Mouse (Mus musculus): Measurements from ENCODE around the gene Gas2l3. TPM values are rescaled to one million over a fixed set of nuclear protein-coding genes. Genes with fewer than 3 reads are reported as not detected.
A peak's percentile ranks its signal among the peaks of the same experiment; 100 is the strongest.

Gas2l3 gene
- polyA plus RNA-seq, 1 experiment from 2014 or later: 6.0 TPM

DNA sequence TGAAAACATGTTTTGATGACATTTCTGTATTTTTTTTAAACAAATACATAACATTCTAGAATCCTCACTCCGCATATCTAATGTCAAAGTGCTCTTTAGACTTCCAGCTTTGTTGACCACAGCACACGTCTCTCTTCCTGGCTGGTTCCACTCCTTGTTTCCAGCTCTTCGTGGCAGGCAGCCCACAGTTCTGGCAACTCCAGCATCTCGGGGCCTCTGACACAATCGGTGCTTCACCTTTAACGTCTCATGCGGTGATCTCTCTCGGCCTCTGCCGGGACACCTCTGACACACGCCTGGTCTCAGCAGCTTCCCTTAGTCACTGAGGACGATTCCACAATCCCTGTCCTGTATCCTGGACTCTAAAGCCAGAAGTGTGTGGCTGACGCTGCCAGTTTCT is 5.8 kb downstream of the Gas2l3 start:
- Histone ChIP-seq H3K27ac (replicated peaks; ENCODE audit: low read depth, low read length) (no peak overlapping the region), H3K9me3 (ENCODE audit: control insufficient read depth, low read length) (no peaks in the 10 kb centered on the region), H3K4me3 (replicated peaks; ENCODE audit: low read depth, low read length) (no peak overlapping the region), H3K27me3 (ENCODE audit: control insufficient read depth, insufficient read depth, low read length) (peaks cover 52% of the 10 kb centered on the region), H3K36me3 (ENCODE audit: control insufficient read depth, insufficient read depth, low read length) (no peaks in the 10 kb centered on the region), H3K4me1 (ENCODE audit: control insufficient read depth, insufficient read depth, low read length) (0 out of 2 replicates have a peak, but pooled peaks cover 4% of the 10 kb centered on the region), H3K4me2 (ENCODE audit: low read length) (no peak overlapping the region), H3K9ac (replicated peaks; ENCODE audit: low read length) (no peak overlapping the region)
- DNase-seq: no peak
- WGBS: 80% methylated on average over 12 of the region's 12 CpGs
- ATAC-seq (ENCODE audit: low FRiP score, low TSS enrichment): no peak

GRCm38 (mm10) chr10:89437472-89437871 is 6.3 kb downstream of the Gas2l3 start:
- 0 out of 2 replicates have a peak, but pooled peaks cover 4% of the 10 kb centered on the region for H3K4me1 ChIP-seq (ENCODE audit: control insufficient read depth, insufficient read depth, low read length)
- H3K4me3 ChIP-seq (replicated peaks; ENCODE audit: low read depth, low read length): no peak overlapping the region
- H3K36me3 ChIP-seq (ENCODE audit: control insufficient read depth, insufficient read depth, low read length): no peaks in the 10 kb centered on the region
- no peak for DNase-seq
- no peaks in the 10 kb centered on the region for H3K9me3 ChIP-seq (ENCODE audit: control insufficient read depth, low read length)
- H3K9ac ChIP-seq (replicated peaks; ENCODE audit: low read length): no peak overlapping the region
- WGBS: 43% methylated on average over 9 of the region's 9 CpGs
- no peak overlapping the region for H3K4me2 ChIP-seq (ENCODE audit: low read length)
- ATAC-seq (ENCODE audit: low FRiP score, low TSS enrichment): no peak
- peaks cover 56% of the 10 kb centered on the region for H3K27me3 ChIP-seq (ENCODE audit: control insufficient read depth, insufficient read depth, low read length)
- no peak overlapping the region for H3K27ac ChIP-seq (replicated peaks; ENCODE audit: low read depth, low read length)

DNA sequence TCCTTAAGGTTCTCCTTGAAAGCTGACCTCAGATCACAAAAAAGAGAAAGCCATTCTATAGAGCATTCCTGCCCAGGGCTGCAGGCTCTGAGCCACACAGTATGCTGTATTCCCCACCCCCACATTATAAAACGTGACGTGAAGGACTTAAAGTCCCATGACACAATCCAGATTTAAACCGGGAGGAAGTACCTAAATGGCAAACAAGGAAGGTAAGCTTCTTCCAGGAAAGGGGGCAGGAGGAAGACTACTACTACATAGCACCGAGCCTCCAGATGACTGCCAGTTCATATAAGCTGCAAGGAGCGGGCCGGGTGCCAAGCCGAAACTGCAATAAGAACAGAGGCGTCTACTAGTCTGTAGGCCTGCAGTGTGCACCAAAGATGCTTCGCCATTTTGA is 7.8 kb downstream of the Gas2l3 start:
- no peak overlapping the region for H3K27ac ChIP-seq (replicated peaks; ENCODE audit: low read depth, low read length)
- H3K27me3 ChIP-seq (ENCODE audit: control insufficient read depth, insufficient read depth, low read length): peaks cover 52% of the 10 kb centered on the region
- WGBS: 45% methylated on average over 9 of the region's 9 CpGs
- no peak overlapping the region for H3K4me3 ChIP-seq (replicated peaks; ENCODE audit: low read depth, low read length)
- H3K9me3 ChIP-seq (ENCODE audit: control insufficient read depth, low read length): no peaks in the 10 kb centered on the region
- DNase-seq (peak; percentile 49), ATAC-seq (ENCODE audit: low FRiP score, low TSS enrichment) (no peak)
- H3K4me2 ChIP-seq (ENCODE audit: low read length): no peak overlapping the region
- H3K4me1 ChIP-seq (ENCODE audit: control insufficient read depth, insufficient read depth, low read length): 0 out of 2 replicates have a peak, but pooled peaks cover 4% of the 10 kb centered on the region
- no peaks in the 10 kb centered on the region for H3K36me3 ChIP-seq (ENCODE audit: control insufficient read depth, insufficient read depth, low read length)
- no peak overlapping the region for H3K9ac ChIP-seq (replicated peaks; ENCODE audit: low read length)

GRCm38 (mm10) chr10:89435413-89435812 is 8.4 kb downstream of the Gas2l3 start:
- H3K4me3 ChIP-seq (replicated peaks; ENCODE audit: low read depth, low read length): no peak overlapping the region

DNA sequence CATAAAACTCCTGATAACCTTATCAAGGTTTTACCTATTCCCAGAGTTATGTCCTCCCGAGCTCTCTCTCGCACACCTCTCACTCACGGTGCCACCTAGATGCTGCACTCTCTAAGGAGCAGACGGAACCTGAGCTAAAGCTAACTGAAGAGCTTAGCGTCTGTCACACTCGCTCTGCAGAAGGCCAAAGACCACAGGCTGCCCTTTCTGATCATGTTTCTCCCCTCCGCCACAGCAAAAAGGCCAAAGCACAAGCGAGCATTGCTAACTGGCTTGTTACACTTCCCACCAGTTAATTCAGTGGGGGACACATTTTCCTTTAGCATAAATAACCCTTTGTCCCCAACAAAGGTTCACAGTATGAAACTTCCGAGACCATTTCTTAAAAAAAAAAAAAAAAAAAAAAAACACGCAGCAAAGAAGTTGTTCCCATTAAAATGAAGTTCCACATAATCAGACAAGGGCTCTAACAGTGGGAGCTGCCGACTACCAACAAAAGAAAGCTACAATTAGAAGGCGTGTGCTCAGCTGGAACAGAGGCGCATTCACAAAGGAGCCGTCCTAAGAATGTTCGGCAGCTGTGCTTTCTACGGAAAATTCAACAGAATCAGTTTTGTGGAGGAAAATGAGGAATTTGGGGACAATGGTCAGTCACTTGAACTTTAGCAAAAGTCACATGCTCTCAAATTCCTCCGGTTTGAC is 9.1 kb downstream of the Gas2l3 start:
- DNase-seq: peak; percentile 65
- Histone ChIP-seq H3K9ac (replicated peaks; ENCODE audit: low read length) (no peak overlapping the region), H3K27me3 (ENCODE audit: control insufficient read depth, insufficient read depth, low read length) (peaks cover 56% of the 10 kb centered on the region), H3K4me1 (ENCODE audit: control insufficient read depth, insufficient read depth, low read length) (0 out of 2 replicates have a peak, but pooled peaks cover 4% of the 10 kb centered on the region), H3K27ac (replicated peaks; ENCODE audit: low read depth, low read length) (no peak overlapping the region), H3K4me2 (ENCODE audit: low read length) (peak overlapping the region; percentile 46), H3K9me3 (ENCODE audit: control insufficient read depth, low read length) (no peaks in the 10 kb centered on the region), H3K4me3 (replicated peaks; ENCODE audit: low read depth, low read length) (peak overlapping the region; percentile 20; the same call in 1 of the 2 replicates), H3K36me3 (ENCODE audit: control insufficient read depth, insufficient read depth, low read length) (no peaks in the 10 kb centered on the region)
- ATAC-seq (ENCODE audit: low FRiP score, low TSS enrichment): no peak; the same call in 1 of the 2 replicates
- WGBS: 4% methylated on average over 17 of the region's 17 CpGs

More at GRCm38 (mm10) chr10:89435413-89435812, 8.4 kb downstream of the Gas2l3 start:
- Histone ChIP-seq H3K4me1 (ENCODE audit: control insufficient read depth, insufficient read depth, low read length) (0 out of 2 replicates have a peak, but pooled peaks cover 4% of the 10 kb centered on the region), H3K9ac (replicated peaks; ENCODE audit: low read length) (no peak overlapping the region), H3K27me3 (ENCODE audit: control insufficient read depth, insufficient read depth, low read length) (peaks cover 53% of the 10 kb centered on the region), H3K4me2 (ENCODE audit: low read length) (peak overlapping the region; percentile 46), H3K9me3 (ENCODE audit: control insufficient read depth, low read length) (no peaks in the 10 kb centered on the region), H3K27ac (replicated peaks; ENCODE audit: low read depth, low read length) (no peak overlapping the region), H3K36me3 (ENCODE audit: control insufficient read depth, insufficient read depth, low read length) (no peaks in the 10 kb centered on the region)
- ATAC-seq (ENCODE audit: low FRiP score, low TSS enrichment): peak; percentile 17; the same call in 1 of the 2 replicates
- 29% methylated on average over 12 of the region's 12 CpGs for WGBS
- no peak for DNase-seq

DNA sequence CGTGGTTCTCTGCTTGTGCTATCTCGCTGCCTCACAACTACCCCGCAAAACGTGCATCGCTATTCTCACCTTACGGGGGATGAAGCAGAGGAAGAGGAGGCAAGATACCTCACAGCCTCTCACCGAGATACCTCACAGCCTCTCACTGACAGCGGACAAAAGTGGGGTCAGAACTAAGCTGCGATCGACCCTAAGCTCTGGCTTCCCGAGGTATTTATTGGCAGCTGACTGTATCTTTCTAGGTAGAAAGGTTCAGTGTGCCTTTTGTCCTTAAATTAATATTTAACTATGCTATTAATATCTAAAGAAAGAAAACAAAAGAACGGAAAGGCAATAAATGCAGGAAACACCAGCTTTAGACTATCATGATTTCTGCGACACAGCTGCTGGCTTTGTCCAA is 11.0 kb downstream of the Gas2l3 start:
- ATAC-seq (ENCODE audit: low FRiP score, low TSS enrichment) (no peak), DNase-seq (no peak)
- H3K4me1 ChIP-seq (ENCODE audit: control insufficient read depth, insufficient read depth, low read length): 0 out of 2 replicates have a peak, but pooled peaks cover 4% of the 10 kb centered on the region
- WGBS: 91% methylated on average over 13 of the region's 13 CpGs
- H3K36me3 ChIP-seq (ENCODE audit: control insufficient read depth, insufficient read depth, low read length): no peaks in the 10 kb centered on the region
- H3K9me3 ChIP-seq (ENCODE audit: control insufficient read depth, low read length): no peaks in the 10 kb centered on the region
- H3K4me3 ChIP-seq (replicated peaks; ENCODE audit: low read depth, low read length): no peak overlapping the region
- H3K9ac ChIP-seq (replicated peaks; ENCODE audit: low read length): no peak overlapping the region
- H3K27me3 ChIP-seq (ENCODE audit: control insufficient read depth, insufficient read depth, low read length): peaks cover 58% of the 10 kb centered on the region
- H3K4me2 ChIP-seq (ENCODE audit: low read length): no peak overlapping the region
- H3K27ac ChIP-seq (replicated peaks; ENCODE audit: low read depth, low read length): no peak overlapping the region

DNA sequence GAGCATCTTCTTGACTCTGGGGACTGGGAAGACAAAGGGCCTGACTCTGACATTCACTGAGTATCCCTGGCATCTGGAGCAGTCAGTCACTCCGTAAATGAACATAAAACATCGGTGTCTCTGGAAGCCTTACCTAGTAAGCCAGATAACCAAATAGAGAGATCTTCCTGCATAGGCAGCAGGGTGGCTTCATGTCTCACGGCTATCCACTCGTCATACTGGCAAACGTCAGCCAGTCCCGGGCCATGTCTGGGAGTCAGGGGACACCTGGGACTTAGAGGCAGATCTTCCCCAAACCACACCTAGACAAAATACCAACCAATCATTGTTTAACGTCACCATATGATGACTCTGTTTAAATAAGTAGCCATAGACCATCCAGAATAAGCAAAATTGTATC is 13.0 kb downstream of the Gas2l3 start:
- WGBS: 93% methylated on average over 7 of the region's 7 CpGs
- H3K36me3 ChIP-seq (ENCODE audit: control insufficient read depth, insufficient read depth, low read length): no peaks in the 10 kb centered on the region
- H3K27ac ChIP-seq (replicated peaks; ENCODE audit: low read depth, low read length): no peak overlapping the region
- H3K4me3 ChIP-seq (replicated peaks; ENCODE audit: low read depth, low read length): no peak overlapping the region
- ATAC-seq (ENCODE audit: low FRiP score, low TSS enrichment): no peak
- H3K9me3 ChIP-seq (ENCODE audit: control insufficient read depth, low read length): no peaks in the 10 kb centered on the region
- H3K9ac ChIP-seq (replicated peaks; ENCODE audit: low read length): no peak overlapping the region
- H3K27me3 ChIP-seq (ENCODE audit: control insufficient read depth, insufficient read depth, low read length): peaks cover 38% of the 10 kb centered on the region
- H3K4me1 ChIP-seq (ENCODE audit: control insufficient read depth, insufficient read depth, low read length): 0 out of 2 replicates have a peak, but pooled peaks cover 4% of the 10 kb centered on the region
- no peak overlapping the region for H3K4me2 ChIP-seq (ENCODE audit: low read length)
- DNase-seq: no peak

DNA sequence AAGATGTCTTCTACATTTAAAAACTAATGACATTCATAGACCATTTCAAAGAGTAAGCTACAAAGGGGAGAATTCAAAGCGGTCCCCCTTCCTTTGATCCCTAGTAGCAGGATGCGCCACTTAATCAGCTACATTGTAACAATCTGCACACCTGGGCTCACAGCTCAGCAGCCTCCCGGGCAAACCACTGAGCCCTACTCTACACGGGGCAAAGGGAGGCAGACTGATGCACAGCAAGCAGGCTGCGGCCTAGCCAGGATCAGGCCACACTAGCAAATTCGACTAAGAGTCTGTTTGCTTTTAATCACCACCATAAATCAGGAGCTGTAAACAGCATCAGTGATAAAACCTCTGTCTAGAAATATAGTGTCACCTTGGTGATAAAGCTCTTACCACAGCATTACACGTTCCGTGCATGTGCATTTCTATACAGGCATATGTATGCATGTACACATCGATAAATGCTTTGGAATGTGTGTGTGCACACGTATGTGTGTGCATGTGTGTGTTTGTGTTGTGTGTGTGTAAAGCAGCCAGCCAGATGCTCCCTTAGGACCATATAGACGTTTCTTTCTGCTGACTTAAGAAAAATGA is 18.9 kb downstream of the Gas2l3 start:
- Histone ChIP-seq H3K4me2 (ENCODE audit: low read length) (no peak overlapping the region), H3K36me3 (ENCODE audit: control insufficient read depth, insufficient read depth, low read length) (no peaks in the 10 kb centered on the region), H3K27me3 (ENCODE audit: control insufficient read depth, insufficient read depth, low read length) (0 out of 2 replicates have a peak, but pooled peaks cover 5% of the 10 kb centered on the region), H3K27ac (replicated peaks; ENCODE audit: low read depth, low read length) (no peak overlapping the region), H3K4me3 (replicated peaks; ENCODE audit: low read depth, low read length) (no peak overlapping the region), H3K4me1 (ENCODE audit: control insufficient read depth, insufficient read depth, low read length) (no peaks in the 10 kb centered on the region), H3K9me3 (ENCODE audit: control insufficient read depth, low read length) (no peaks in the 10 kb centered on the region), H3K9ac (replicated peaks; ENCODE audit: low read length) (no peak overlapping the region)
- WGBS: 87% methylated on average over 11 of the region's 11 CpGs
- ATAC-seq (ENCODE audit: low FRiP score, low TSS enrichment): no peak; the same call in 1 of the 2 replicates
- DNase-seq: no peak

Data from midbrain, embryonic 14.5 days (tissue).